Mouse (Mus musculus): ENCODE data around the gene Spock1.

Spock1 gene

DNA sequence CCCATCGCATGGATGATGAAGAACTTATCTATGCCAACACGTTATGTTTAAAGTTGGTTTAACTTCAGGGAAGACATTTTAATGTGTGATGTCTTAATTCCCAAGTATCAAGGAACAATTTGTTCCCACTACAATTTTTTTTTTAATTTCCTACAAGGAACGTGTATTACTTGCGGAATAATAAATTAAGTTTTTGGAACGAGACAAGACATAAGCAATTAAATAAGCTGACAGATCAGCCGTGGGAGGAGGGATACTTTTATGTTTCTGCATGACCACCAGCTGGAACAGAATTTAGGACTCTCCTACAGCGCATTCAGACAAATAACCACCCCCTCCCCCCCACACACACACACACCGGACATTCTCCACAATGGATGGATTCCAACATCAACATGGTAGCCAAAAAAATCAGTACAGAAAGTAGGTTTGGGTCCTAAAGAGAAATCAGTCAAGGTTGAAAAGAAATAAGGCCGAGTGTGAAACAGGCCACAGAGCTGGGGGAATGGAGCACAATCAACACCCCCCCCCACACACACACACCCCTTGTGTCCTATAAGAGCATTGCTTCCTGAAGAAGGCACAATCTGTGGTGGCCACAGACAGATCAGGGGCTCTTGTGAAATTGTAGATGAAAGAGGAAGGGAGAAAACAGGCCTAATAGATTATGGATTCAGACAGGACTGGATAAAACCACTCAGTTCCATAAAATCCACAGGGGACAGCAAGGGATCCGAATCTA lies 111.0 kb downstream of the Spock1 start:
- DNase-seq = no peak

DNA sequence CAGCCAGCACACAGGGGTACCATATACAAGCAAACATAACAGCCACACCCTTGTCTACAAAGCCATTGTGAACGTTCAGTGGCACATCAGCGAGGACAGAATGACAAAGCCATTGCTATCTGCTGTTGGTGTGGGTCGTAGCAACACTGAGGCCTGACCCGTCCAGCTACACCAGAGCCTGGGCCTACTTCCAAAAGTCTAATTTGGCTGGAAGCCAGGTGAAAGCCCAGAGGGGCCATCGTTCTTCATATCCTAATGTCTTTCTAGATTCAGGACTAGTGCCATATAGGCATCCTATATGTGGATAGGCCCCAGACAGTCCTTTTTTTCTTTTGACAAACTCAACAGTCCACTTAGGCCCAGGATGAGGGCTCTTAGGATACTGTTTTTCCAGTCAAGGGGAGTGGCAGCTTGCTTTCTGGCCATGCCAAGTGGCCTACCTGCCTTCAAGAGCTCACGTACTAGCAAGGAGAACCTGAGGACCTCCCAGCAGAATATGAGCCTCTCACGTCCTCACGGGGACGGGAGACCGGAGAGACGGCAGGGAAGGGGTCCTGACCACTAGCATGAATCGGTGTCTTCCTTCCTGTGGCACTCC lies 114.4 kb downstream of the Spock1 start:
- DNase-seq = no peak

DNA sequence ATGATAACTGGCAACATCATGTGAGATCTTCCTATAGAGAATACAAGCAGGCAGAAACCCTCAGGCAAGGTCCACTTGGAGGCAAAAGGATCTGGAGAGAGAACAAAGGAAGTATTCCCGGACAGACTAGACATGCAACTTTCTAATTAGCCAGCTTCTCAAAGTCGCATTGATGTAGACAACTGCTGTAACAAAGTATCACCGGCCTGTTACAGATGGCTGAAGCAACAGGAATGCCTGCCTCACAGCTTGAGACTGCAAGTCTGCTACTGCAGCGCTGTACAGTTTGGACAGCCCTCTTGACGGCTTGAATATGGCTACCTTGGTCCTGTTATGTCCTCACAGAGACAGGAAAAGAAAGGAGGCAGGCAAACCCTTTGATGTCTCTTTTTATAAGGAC lies 118.3 kb downstream of the Spock1 start:
- DNase-seq = peak; percentile 67

DNA sequence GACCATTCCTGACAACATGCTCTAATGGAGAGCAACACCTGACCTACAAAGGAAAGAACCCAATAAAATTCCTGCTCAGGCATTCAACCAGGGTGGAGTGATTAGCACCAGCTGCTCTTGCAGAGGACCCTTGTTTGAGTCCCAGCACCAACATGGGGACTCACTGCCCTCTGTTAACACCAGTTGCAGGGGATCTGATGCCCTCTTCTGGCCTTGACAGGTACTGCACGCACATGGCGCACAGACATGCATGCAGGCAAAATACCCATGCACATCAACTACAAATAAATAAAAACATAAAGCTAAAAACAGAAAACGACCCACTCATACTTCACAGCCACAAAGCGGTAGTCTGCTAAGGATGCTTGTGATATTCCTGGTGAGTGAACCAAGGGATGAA lies 119.8 kb downstream of the Spock1 start:
- no peak for DNase-seq

DNA sequence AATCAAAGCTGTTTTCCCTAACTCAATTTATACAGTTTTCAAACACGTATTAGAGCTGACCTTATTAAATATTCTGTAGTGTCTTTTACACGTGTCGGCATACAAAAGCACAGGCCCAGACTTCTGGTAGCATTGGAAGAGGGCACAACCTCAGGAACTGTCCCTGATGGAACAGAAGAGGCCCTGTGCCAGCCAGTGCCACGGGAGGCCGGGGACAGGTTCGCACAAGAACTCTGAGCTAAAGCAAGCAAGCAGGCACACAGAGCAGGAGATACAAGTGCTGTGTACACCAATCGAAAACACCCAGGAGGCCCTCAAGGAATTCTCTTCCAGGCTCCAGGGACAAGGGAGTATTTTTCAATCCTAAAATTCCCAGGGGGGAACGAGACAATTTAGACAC lies 121.9 kb downstream of the Spock1 start:
- peak; percentile 72 for DNase-seq

DNA sequence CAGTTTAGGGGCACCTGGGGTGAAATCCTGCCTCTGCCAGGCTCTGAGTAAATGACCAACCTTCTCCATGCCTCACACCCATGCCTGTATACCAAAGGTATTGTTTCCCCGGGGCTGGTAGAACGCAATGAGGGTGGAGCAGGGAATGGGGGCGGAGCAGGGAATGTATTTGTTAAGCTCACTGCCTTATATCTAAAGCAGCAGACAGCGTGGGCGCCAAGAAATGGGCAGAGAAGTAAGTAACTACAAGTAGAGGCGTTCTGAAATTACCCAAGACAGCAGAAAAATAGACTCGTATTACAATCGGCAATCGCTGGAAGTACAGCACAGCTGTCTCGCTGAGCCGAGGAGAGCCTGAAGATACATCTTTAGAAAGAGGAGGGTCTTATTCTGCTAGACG lies 125.2 kb downstream of the Spock1 start:
- no peak for DNase-seq

DNA sequence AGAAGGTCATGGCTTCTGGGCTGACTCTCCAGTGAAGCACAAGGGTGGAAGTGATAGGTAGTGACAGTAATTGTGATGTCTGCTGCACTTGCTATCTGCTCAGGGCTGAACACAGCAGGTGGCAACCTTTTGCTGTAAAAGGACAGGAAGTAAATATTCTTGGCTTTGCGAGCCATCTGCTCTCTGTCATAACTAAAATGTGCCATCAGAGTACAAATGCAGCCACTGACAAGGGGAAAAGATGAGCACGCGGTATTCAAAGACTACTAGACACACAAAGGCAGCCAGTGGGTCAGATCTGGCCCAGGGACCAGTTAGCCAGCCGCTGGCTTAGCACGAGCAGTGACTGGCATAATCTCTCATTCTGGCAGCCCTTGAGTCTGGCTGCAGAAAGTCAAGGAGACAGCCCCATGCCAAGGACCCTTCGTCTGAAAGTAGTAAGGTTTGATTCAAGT lies 126.0 kb downstream of the Spock1 start:
- peak; percentile 81 for DNase-seq

DNA sequence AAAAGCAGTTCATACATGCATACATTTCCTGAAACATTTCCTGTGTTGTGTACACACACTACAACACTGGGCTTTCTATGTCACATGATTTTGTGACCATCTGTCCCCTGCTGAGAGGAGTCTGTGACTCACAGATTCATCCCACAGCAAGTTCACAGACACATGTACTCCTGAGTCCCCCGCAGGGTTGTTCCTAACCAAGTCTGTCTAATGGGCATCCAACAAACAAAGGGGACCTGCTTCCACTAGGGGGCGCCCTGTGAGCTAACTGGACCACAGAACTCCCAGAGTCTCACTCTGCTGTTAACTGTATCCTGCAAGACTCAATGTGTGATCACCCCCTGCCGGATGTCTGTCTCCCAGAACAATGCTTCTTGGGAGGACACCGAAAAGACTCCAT lies 129.0 kb downstream of the Spock1 start:
- DNase-seq = peak; percentile 60

DNA sequence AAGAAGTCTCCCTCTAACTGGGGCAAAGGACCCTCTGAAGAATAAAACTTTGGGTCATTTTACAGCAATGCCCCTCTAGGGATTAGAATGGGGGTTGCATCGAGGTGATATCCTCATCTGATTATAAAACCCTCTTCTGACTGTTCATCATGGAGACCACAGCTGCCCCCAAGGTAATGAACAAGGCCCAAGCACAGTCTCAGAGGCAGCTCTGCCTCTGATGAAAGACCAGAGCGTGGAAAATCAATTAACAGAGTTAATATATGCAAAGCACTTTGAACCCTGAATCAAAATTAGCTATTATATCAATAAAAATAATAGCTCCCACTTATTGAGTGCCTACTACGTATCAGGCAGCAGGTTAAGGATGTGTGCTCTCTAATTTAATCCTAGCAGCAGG lies 129.6 kb downstream of the Spock1 start:
- no peak for DNase-seq

DNA sequence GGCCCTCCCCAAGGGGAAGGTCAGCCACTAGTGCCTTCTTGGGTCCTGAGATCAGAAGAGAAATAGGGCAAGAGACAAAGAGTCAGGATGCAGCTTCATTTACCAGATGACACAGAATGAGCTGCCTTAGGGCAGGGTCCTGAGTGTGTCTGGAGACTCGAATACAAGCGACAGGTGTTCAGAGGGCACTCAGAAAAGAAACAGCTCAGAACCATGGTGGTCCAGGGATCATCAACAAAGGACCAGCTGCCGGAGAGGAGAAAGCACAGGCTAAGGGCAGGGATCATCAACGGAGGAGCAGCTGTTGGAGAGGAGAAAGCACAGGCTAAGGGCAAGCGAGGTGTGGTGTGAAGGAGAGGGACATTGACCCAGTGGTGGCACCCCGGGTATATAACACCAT lies 136.1 kb downstream of the Spock1 start:
- DNase-seq = no peak

DNA sequence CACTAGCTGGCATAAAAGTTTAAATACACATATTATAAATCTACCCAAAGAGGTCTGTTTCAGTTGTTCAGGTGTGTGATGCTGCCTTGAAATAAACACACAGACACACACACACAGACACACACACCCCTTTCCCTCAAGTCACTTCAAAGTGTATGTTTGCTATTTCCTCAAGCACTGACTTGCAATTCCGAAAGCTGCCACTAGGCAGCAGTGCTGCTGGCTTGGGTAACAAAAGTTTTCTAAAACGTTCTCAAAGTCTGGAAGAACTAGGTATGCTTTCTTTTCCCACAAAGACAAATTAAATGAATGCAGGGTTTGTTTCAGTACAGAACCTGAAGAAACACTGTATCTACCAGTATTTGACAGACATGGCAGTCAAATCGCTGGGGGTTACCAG lies 141.4 kb downstream of the Spock1 start:
- DNase-seq = no peak

DNA sequence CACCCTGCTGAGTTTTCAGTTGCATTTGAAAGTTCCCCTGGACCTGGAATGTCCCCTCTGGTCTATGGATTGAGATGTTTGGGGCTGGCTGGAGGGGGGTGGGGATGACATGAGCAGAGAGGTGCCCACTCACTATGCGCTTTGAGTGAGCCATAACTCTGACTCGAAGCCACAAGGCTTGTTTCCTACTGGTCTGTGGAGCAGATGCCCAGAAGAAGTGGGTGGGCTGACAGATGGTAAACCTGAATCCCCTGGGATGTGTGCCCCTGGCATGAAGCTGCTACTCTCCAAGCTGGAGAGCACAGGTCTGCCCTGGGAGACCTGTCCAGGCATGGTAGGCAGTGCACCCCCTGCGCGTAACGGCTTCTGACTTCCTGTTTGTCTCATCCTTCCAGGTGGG lies 147.0 kb downstream of the Spock1 start:
- DNase-seq = no peak

DNA sequence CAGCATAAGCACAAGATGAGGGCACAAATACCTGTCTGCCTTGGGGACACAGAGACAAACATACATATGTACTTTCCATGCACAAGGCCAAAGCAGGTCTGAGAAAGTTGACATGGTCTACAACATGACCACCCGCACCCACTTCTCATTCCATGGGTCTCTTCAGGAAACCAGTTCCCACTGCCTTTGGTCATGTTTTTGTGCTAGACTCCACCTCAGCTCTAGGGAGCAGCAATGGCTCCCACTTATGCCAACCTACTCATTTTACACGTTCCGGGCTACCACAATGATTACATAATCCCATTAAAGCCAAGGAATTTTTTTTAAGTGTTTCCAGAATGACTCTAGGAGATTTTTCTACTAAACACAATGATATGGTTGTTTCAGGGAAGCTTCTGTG lies 147.5 kb downstream of the Spock1 start:
- no peak for DNase-seq

DNA sequence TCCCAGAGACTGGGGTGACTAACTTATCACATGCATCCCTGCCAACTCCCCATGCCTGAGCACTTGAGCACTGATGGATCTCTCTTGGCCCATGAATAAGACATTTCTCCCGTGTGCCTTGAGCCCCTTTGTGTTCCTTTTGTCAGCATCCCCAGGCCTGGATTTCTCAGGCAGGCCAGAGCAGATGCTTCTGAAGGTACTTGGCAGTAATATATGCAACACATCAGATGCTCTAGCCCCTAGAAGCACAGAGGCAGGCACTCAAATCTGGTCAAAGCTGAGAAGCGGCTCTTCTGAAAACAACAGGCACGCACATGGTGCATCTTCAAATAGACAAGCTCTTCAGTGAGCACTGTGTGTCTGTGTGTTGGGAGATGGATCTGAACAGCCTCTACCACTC lies 151.8 kb downstream of the Spock1 start:
- DNase-seq = no peak

DNA sequence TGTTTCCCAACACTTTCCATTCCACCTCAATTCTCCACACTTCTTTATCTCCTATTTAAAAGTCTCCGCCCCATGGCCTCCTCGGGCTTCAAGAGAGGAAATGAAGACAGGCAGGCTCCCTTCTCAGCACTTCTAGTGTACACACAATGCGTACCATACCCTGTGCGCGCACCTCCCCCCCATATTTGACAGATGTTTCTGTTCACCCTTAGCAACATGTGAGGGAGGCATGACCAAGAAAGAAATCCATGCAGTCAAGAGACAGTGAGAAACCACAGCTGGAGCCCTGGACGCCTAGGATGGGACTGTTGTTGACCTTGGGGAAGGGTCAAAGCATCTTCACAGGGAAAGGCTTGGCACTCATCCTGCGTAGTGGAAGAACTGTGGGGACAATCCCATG lies 157.3 kb downstream of the Spock1 start:
- no peak for DNase-seq

DNA sequence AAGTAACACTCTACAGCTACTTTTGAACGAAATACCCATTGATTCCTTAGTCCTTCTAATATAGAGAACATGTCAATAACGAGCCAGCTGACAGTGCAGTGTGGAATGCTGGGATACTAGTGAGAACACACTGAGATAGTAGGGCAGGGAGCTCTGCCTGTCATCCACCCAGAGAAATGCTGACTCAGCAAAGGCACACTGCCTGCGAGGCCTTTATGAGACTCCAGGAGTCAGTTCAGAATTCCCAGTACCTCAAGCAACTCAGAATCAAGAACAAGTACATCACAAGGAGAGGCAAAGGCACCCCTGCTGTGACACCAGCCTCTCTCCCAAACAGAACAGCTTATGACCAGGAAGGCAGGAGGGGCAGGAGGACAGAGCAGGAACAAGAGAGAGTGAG lies 163.5 kb downstream of the Spock1 start:
- DNase-seq = no peak

DNA sequence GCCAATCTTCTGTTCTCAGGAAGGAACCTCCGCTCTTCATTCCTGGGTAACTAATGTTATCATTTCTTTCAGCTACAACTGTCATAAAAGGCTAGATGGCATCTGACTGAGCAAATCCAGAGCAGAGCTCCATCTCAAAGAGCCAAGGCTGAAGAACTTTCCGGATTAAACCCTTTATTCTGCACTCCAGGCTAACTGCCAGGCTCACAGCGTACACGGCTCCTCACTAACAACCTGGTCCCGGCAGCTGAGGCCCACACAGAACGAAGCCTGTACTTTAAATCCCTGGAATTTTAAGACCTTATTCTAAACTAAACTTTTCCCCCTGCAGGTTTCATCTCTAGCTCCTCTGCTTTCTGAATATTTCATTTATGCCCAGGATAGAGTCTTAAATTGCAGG lies 166.9 kb downstream of the Spock1 start:
- no peak for DNase-seq

DNA sequence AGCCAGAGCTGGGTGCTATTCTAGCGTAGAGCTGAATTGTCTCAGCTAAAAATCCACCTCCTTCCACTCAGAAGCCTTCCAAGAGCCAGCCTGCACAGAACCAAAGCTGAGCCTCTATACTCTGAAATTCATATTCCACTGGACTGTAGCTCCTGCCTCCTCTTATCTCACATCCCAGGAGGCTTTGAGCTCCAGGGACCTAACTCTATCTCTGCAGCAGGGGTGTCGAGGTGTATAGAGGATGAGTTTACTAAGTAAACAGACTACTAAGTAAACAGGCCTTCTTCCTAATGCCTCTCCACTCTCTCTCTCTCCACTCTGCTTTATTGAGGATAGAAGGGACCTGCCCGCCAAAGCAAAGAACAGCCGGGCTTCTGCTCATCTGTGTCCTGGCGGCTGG lies 167.7 kb downstream of the Spock1 start:
- DNase-seq = no peak

DNA sequence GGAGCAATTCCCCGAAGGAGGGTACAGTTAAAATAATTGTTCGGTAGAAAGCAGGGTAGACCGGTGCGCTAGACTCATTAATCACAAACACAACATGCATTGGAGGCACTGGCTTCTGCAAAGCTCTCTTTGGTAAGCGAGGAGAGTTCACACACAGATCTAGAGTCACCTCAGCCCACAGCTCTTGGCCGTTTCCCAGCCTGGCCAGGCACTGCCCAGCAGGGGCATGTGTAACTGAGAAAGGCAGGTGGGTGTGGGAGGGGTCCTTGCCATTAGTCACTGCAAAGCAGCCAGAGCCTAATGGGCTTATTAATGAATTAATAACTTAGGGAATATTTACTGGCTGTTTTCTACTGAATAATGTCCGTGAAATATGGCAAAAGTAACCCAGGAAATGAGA lies 172.1 kb downstream of the Spock1 start:
- DNase-seq = no peak

DNA sequence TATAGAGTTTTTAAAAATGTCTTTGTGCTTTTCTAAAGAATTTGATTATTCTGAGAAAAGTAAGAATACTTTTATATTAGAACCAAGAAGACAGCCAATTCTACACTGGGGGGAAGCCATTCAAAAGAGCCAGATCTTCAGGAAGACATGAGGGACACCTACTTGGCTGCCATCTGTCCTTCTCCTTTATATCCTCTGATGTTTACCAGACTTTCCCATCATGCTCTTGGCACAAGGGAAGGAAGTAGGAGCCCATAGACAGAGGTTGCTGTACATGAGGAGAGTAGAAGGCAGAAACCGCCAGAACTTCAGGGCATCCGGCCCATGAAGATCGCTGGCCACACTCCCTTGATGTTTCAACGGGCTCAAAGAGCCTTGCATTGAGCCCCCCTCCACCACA lies 173.6 kb downstream of the Spock1 start:
- no peak for DNase-seq

DNA sequence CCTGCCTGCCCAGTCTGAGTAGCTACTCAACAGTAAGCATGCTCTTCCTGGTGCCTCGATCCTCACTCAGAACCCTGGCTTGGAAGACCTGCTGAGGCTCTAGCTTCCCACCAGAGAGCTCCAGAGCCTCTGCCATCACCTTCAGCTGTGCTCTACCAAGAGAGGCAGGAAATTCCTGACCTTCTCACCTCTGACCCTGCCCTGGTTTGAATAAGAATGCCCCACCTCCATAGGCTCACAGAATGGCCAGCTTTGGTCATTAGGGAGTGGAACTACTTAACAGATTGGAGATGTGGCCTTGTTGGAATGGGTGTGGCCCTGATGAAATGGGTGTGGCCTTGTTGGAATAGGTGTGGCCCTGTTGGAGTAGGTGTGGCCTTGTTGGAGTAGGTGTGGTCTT lies 174.6 kb downstream of the Spock1 start:
- no peak for DNase-seq

DNA sequence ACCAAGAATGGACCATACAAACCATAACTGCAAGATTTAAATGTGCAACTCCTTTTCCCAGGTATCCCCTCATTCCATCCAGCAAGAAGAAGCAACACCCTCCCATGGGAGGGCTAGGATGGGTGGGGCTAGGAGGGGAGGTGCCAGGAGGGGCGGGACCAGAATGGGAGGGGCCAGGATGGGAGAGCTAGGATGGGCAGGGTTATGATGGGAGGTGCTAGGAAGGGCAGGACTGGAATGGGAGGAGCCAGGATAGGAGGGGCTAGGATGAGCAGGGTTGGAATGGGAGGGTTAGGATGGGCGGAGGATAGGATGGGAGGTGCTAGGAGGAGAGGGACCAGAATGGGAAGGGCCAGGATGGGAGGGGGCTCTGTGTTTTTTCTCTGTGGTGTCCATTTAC lies 175.9 kb downstream of the Spock1 start:
- no peak for DNase-seq

DNA sequence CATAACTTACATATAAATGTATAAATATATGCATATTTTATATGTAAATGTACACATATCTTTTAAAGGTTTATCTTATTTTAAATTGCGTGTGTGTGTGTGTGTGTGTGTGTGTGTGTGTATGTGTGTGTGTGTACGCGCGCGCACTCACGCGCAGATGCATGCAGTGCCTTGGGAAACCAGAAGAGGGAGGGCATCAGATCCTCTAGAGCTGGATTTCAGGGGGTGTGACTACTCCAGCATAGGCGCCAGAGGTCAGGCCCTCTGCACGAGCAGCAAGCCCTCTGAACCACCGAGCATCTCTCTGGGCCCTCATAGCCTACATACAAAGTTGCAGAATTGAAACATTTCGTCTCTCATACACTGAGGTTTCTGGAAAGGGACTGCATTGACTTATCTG lies 180.4 kb downstream of the Spock1 start:
- DNase-seq = no peak

DNA sequence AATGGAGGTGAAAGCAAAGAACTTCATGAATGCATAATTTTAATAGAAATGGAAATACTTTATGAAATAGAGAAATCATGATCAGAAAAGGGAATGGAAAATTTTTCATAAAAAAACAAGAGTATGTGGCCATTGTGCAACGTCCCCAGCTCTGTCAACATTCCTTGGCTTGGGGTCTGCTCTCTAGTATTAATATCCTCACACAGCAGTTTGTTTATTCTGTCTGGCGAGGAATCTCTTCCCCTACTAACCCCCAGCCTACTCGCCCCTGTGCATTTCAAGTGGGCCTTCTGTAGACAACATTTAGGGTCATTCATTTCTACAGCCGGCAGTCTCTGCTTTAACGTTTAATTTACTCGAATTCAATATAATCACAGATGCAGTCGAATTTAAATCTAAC lies 181.5 kb downstream of the Spock1 start:
- DNase-seq = no peak

DNA sequence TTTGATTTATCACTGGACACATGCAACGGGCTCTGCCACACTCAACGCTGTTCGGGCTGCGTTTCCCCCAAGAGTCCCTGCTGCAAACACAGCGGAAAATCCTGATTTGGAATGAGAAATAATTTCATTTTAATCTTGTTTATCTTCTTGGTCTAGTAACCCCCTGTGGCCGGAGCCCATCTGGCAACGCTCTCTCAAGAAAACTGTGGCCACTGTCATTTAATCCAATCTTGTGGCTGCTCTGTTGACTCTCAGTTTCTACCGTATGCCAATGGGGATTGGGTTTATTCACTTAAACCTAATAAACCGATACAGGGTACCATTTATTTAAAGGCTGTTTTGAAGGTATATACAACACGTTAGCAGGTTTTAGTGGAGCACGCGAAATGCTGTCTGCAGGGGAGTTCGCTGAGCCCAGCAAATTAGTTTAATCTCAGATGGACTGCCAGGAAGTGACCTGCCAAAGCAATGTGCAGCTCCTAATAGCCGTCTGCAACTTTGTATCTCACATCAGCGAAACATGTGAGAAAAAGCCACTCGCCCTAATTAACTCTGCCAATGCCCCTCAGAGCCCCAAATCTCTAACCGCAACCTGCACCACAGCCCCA lies 185.7 kb downstream of the Spock1 start:
- DNase-seq = peak; percentile 65

All from cerebellum, adult 9-11 months (tissue).